Mouse (Mus musculus) megakaryocyte, embryonic 14.5 days (primary cell): ENCODE results near the gene Saa4.

ENCODE experiments used
- FLI1 ChIP-seq: IDR thresholded peaks from 2 replicates; pipeline ENCODE4 v1.6.1; 2012; ENCODE audit warnings: low read length, inconsistent platforms, mixed read lengths
- GATA1 ChIP-seq: IDR thresholded peaks from 3 replicates; pipeline ENCODE4 v1.6.1; 2012; ENCODE audit warnings: mixed read lengths, low read length, inconsistent platforms, borderline replicate concordance

- TF ChIP-seq GATA1: no peak
- TF ChIP-seq FLI1: no peak
Measured at GRCm38 (mm10) chr7:46751490-46751889, 19.1 kb upstream of the Saa4 start, which contains the start of gene Saa2.
